Mouse (Mus musculus) thymus, adult 2 months (tissue): ENCODE data around the gene Pfdn4. TPM values are rescaled to one million over a fixed set of nuclear protein-coding genes. Genes with fewer than 3 reads are reported as not detected.

ENCODE experiments used
- DNase-seq: peaks from one replicate; pipeline ENCODE4 v3.0.0; 2021
- H3K27ac ChIP-seq: fragments of 200-500 bp; 2 replicates; pipeline ENCODE4 v1.5.1; 2012; ENCODE audit warnings: low read length, control low read depth; ENCODE audit not compliant: control insufficient read depth, insufficient read depth
- H3K27me3 ChIP-seq: fragments of 200-500 bp; 2 replicates; pipeline ENCODE4 v1.6.1; 2012; ENCODE audit warnings: mild to moderate bottlenecking, low read length, moderate library complexity, mixed read lengths; ENCODE audit not compliant: control insufficient read depth, insufficient read depth
- H3K36me3 ChIP-seq: fragments of 200-500 bp; 2 replicates; pipeline ENCODE4 v1.6.1; 2012; ENCODE audit warnings: mild to moderate bottlenecking, low read length, moderate library complexity; ENCODE audit not compliant: control insufficient read depth, insufficient read depth
- H3K4me1 ChIP-seq: fragments of 200-500 bp; replicated peaks from 2 replicates; pipeline ENCODE4 v1.6.1; 2012; ENCODE audit warnings: low read length; ENCODE audit not compliant: control insufficient read depth, insufficient read depth
- H3K4me3 ChIP-seq: fragments of 200-500 bp; 2 replicates; pipeline ENCODE4 v1.5.1; 2012; ENCODE audit warnings: mild to moderate bottlenecking, low read length, control low read depth, moderate library complexity; ENCODE audit not compliant: control insufficient read depth, insufficient read depth
- CTCF ChIP-seq: fragments of 200-500 bp; IDR thresholded peaks from 2 replicates; pipeline ENCODE4 v1.5.1; 2012; ENCODE audit warnings: mild to moderate bottlenecking, control low read depth, low read length, moderate library complexity, borderline replicate concordance; ENCODE audit not compliant: control insufficient read depth, poor library complexity, insufficient read depth; ENCODE audit errors: extremely low read depth
- POLR2A ChIP-seq: fragments of 200-500 bp; IDR thresholded peaks from 2 replicates; pipeline ENCODE4 v1.6.1; 2012; ENCODE audit warnings: mild to moderate bottlenecking, low read length, control low read depth, moderate library complexity; ENCODE audit not compliant: control insufficient read depth, poor library complexity, insufficient read depth; ENCODE audit errors: extremely low read depth
- whole genome bisulfite sequencing: fragments of 180-500 bp; shearing (Covaris S2); methylation state at CpG from one replicate; pipeline ENCODE4 v1.1.7; 2018; 5-methylcytosine and 5-hydroxymethylcytosine counted together
- polyA plus RNA-seq: library from polyadenylated mRNA; depleted of rRNA; stranded (reverse); fragments of >200 nt; gene quantifications from 2 replicates; pipeline ENCODE4 v1.2.3, GENCODE M21; 2012

The Pfdn4 gene
- polyA plus RNA-seq, 1 experiment: 12.0 TPM

DNA sequence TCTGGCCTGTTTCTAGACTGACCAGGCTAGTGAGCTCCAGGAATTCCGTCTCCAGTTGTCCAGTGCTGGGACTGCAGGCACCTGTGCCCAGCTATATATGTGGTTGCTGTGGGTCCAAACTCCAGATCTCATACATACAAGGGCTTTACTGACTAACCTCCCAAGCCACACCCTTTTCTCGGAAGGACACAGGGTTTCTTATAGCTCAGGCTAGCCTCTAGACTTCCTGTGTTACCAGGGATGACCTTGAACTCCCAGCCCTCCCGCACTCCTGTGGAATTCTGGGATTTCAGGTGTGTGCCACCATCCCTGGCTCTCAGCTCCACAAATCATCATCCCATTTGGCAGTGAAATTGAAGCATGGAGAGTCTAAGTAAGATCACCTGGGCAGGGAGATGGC, 34.0 kb downstream of the Pfdn4 start:
- Histone ChIP-seq H3K4me3 (no peak overlapping the region), H3K27ac (no peak overlapping the region), H3K27me3 (no peaks in the 10 kb centered on the region), H3K4me1 (no peaks in the 10 kb centered on the region), H3K36me3 (no peaks in the 10 kb centered on the region)
- TF ChIP-seq CTCF (no peak), POLR2A (no peak)
- DNase-seq: no peak
- WGBS: 95% methylated on average over 3 of the region's 3 CpGs

DNA sequence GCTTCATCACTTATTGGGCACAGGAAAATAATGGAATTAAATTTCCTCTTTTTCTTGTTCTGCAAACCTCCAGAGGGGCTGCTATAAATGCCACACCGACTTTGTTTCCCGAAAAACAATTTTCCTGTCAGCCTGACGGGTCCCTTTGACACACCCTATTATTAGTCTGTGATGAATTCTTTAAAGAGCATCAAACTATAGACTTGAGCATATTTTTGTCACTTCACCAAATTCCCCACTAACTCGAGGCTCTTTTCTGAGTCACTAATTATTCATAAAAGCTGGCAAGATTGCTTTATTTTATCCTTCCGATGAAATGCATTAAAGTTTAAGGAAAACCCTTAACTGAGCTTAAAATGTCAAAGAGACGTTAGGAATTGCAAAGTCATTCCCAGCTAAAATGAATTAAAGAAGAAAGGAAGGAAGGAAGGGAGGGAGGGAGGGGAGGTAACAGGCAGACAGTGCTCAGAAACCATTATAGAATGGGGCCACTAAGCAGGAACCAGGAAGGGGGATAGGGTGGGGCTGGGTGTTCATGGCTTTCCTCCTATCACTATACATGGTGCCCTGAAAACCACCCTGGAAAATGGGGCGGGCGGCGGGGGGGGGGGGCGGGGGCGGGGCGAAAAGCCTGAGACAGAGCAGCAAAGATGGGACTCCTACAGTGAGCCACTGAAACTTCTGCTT, 38.0 kb downstream of the Pfdn4 start:
- 12% methylated on average over 11 of the region's 12 CpGs for WGBS
- H3K27me3 ChIP-seq: no peaks in the 10 kb centered on the region
- TF ChIP-seq CTCF (no peak), POLR2A (no peak)

DNA sequence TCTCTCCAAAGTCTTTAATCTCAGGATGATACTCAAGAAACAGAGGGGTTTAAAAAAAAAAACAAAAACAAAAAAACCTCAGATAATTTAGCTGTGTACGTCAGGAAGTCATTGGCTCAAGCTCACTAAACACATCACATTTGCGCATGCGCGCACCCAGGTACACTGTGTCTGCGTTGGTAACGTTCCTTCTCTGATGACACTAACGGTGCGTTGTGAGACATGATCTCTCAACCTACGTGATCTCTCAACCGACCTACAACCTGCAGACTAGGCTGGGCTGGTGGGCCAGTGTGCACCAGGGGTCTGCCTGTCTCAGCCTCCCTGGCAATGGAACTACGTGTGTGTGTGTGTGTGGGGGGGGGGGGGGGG, 38.6 kb downstream of the Pfdn4 start:
- TF ChIP-seq POLR2A: no peak
- no peak for TF ChIP-seq CTCF
- no peak for DNase-seq
- H3K4me3 ChIP-seq: no peak overlapping the region
- H3K4me1 ChIP-seq: no peaks in the 10 kb centered on the region
- H3K36me3 ChIP-seq: no peaks in the 10 kb centered on the region
- H3K27me3 ChIP-seq: no peaks in the 10 kb centered on the region
- 87% methylated on average over 11 of the region's 11 CpGs for WGBS
- H3K27ac ChIP-seq: no peak overlapping the region

More for the DNA sequence above, 38.0 kb downstream of the Pfdn4 start:
- H3K4me3 ChIP-seq: no peak overlapping the region
- no peaks in the 10 kb centered on the region for H3K36me3 ChIP-seq
- no peak overlapping the region for H3K27ac ChIP-seq
- H3K4me1 ChIP-seq: no peaks in the 10 kb centered on the region
- no peak for DNase-seq

DNA sequence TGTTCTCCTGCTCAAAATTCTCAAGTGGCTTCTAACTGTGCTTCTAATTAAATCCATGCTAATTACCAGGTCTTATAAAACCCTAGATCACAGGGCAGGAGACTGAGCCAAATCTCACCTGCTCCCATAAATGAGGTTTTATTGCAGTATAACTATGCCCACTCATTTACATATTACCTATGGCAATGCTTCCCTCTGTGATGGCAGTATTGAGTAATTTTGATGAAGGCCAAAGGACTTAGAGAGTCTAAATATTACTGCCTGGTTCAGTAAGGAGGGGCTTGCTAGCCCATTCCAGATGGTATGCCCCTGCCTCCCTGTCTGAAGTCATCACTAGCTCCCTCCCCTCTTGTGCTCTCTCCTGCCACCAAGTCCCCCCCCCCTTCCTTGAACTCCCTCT, 39.6 kb downstream of the Pfdn4 start:
- H3K27ac ChIP-seq: no peak overlapping the region
- H3K4me1 ChIP-seq: no peaks in the 10 kb centered on the region
- TF ChIP-seq CTCF: no peak
- TF ChIP-seq POLR2A: no peak
- no peak overlapping the region for H3K4me3 ChIP-seq
- DNase-seq: no peak
- H3K27me3 ChIP-seq: no peaks in the 10 kb centered on the region
- H3K36me3 ChIP-seq: no peaks in the 10 kb centered on the region

DNA sequence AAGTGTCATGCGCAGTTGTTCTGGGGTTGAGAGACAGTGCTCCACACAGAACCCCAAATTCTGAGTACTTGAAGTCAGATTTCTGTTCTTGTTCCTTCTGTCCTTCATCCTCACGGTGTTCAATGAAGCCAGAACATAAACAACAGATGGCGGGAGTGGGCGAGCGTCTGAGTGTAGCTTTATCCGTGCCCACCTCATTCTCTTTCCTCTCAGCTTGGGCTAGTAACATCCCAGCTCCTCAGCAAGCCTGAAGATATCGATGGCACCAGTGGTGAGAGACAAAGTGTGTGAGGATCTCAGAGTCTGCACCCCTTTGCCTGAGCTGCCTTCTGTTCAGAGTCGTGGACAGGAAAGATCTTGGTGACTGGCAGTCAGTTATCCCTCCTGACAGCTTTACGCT, 43.0 kb downstream of the Pfdn4 start:
- Histone ChIP-seq H3K27ac (no peak overlapping the region), H3K36me3 (no peaks in the 10 kb centered on the region), H3K4me1 (no peaks in the 10 kb centered on the region), H3K27me3 (no peaks in the 10 kb centered on the region), H3K4me3 (no peak overlapping the region)
- TF ChIP-seq POLR2A: no peak
- no peak for TF ChIP-seq CTCF
- 82% methylated on average over 9 of the region's 9 CpGs for WGBS
- no peak for DNase-seq

DNA sequence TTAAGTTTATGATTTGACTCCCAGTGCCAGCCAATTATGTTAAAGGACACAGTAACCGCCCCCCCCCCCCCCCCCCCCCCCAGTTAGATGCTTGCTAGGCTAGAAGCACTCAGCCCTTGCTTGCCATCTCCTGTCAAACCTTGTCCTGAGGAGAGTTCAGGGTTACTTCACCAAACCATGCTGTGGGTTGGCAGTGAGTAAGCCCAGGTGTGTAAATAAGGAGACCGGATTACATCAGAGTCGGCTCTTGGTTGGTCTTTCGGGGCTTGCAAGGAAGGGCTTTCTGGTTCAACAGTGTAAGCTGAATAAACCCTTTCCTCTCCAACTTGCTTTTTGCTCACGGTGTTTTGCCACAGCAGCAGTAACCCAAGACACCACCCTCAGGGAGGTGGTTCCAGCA, 47.4 kb downstream of the Pfdn4 start:
- Histone ChIP-seq H3K36me3 (no peaks in the 10 kb centered on the region), H3K4me1 (no peaks in the 10 kb centered on the region), H3K4me3 (no peak overlapping the region), H3K27ac (no peak overlapping the region), H3K27me3 (no peaks in the 10 kb centered on the region)
- WGBS: 96% methylated on average over 5 of the region's 5 CpGs
- TF ChIP-seq POLR2A (no peak), CTCF (no peak)
- DNase-seq: no peak

DNA sequence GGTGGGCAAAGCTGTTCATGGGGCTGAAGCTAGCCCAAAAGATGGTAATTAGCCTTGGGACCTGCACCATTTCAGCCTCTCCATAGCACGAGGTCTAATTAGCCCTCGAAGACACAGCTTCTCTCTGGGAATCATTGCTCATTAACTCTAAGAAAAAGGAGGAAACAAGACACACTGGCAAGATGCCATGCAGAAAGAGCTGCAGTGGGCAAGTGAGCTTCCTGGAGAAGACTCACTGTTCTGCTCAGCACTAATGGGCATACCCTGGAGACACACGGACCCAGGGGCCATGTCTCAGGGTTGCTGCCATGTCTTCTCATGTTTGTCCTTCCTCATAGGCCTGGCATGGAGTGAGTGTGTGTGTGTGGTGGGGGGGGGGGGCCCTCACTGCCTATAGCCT, 47.9 kb downstream of the Pfdn4 start:
- no peaks in the 10 kb centered on the region for H3K36me3 ChIP-seq
- WGBS: 37% methylated on average over 3 of the region's 3 CpGs
- H3K27me3 ChIP-seq: no peaks in the 10 kb centered on the region
- no peak for DNase-seq
- H3K27ac ChIP-seq: no peak overlapping the region
- H3K4me1 ChIP-seq: no peaks in the 10 kb centered on the region
- no peak for TF ChIP-seq POLR2A
- no peak overlapping the region for H3K4me3 ChIP-seq
